Mouse (Mus musculus) forebrain, embryonic 13.5 days (tissue): ENCODE results near the gene Gm17577. TPM values are rescaled to one million over a fixed set of nuclear protein-coding genes. Genes with fewer than 3 reads are reported as not detected.
"Not testable (repeated sequence)": the region's sequence is repeated elsewhere in the genome, so short reads cannot be mapped to it uniquely, and the experiment has no call there.

Experiments
- ATAC-seq: fragments of 200-750 bp; cut with Nextera tagmentation; 2 replicates; pipeline ENCODE4 v1.8.0; 2017
- H3K27ac ChIP-seq: fragments of 300-500 bp; sonication (generic); 2 replicates; pipeline ENCODE4 v1.5.1; 2015; ENCODE audit warnings: inconsistent platforms, mild to moderate bottlenecking, moderate library complexity
- H3K27me3 ChIP-seq: fragments of 300-500 bp; sonication (generic); 2 replicates; pipeline ENCODE4 v1.6.1; 2015; ENCODE audit warnings: mild to moderate bottlenecking, inconsistent platforms
- H3K36me3 ChIP-seq: fragments of 300-500 bp; sonication (generic); 2 replicates; pipeline ENCODE4 v1.6.1; 2015; ENCODE audit warnings: mild to moderate bottlenecking, inconsistent platforms; ENCODE audit not compliant: poor library complexity, severe bottlenecking
- H3K4me1 ChIP-seq: fragments of 300-500 bp; sonication (generic); 2 replicates; pipeline ENCODE4 v1.6.1; 2015; ENCODE audit warnings: inconsistent platforms
- H3K4me2 ChIP-seq: fragments of 300-500 bp; sonication (generic); 2 replicates; pipeline ENCODE4 v1.6.1; 2015; ENCODE audit warnings: inconsistent platforms, mild to moderate bottlenecking, moderate library complexity
- H3K4me3 ChIP-seq: fragments of 300-500 bp; sonication (generic); 2 replicates; pipeline ENCODE4 v1.5.1; 2015; ENCODE audit warnings: mild to moderate bottlenecking, inconsistent platforms
- H3K9ac ChIP-seq: fragments of 300-500 bp; sonication (generic); 2 replicates; pipeline ENCODE4 v1.6.1; 2015; ENCODE audit warnings: mild to moderate bottlenecking, inconsistent platforms
- H3K9me3 ChIP-seq: fragments of 300-500 bp; sonication (generic); replicated peaks from 2 replicates; pipeline ENCODE4 v1.6.1; 2016; ENCODE audit warnings: inconsistent platforms
- WGBS: fragments of 180-500 bp; shearing (Covaris S2); methylation state at CpG from one replicate; pipeline ENCODE4 v1.1.7; 2015; 5-methylcytosine and 5-hydroxymethylcytosine counted together
- polyA plus RNA-seq: library from polyadenylated mRNA; unstranded; fragments of >200 nt; fragmentation: Nextera tagmentation; extraction: Ambion mirVana; gene quantifications from 2 replicates; pipeline ENCODE4 v1.2.1, GENCODE M21; 2015

Gene Gm17577
- polyA plus RNA-seq: not detected in 2 replicates

DNA sequence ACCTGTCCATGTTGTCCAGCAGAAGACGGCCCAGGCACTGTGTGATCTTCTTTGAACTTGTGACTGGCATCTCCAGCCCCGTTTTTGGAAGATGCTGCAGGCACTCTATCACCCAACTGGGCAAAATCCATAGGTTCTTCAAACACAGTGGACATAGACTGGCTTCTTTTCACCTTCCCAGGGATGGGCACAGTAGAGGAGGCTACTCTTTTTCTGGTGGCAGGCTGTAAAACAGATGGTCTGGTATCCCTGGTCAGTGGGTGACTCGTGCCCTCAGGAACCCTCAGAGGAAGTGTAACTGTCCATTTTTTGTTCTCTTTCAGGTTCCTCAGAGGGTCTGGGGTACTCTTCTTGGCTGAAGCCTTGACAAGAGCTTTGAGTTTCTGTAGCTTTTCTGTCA, at the start of gene Gm17577:
Gm17577 (minus strand) TSS at position 101 of the 400 bp plus-strand sequence.
- not testable (repeated sequence) for H3K27ac ChIP-seq, H3K4me3 ChIP-seq, H3K4me1 ChIP-seq, H3K4me2 ChIP-seq, H3K27me3 ChIP-seq, ATAC-seq, H3K9ac ChIP-seq, H3K36me3 ChIP-seq, H3K9me3 ChIP-seq
- WGBS: no CpG with 5 or more reads among the region's 3 CpGs

DNA sequence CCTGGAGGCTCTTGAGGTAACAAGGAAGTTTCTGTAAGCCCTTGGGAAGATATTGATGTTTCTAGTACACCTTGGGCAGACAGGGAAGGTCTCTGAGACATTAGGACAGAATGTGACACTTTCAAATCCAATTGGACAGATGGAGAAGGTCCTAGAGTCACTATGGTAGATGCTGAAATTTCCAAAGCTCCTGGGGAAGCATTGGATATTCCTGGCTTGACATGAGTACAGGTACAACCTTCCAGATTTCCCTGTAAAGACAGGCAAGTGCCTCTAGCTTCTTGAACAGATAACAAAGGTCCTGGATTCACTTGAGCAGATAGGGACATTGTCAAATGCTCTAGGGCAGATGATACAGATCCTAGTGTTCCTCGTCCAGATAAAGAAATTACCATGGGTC, 24.3 kb downstream of the Gm17577 start, which contains the start of gene Srsx:
Srsx (minus strand) TSS at position 101 of the 400 bp plus-strand sequence.
- 20% methylated on average over 1 of the region's 1 CpGs for WGBS
- H3K9ac ChIP-seq, H3K9me3 ChIP-seq, H3K4me2 ChIP-seq, H3K36me3 ChIP-seq, H3K27me3 ChIP-seq, H3K27ac ChIP-seq, H3K4me1 ChIP-seq, H3K4me3 ChIP-seq, ATAC-seq: not testable (repeated sequence)

Other genes starting within 250 kb of the Gm17577 start
- not detected in 2 replicates for gene Gm17521, start 217.2 kb downstream of the Gm17577 start, polyA plus RNA-seq
- 31.9 and 35.5 TPM in 2 replicates for gene Cldn34c1, start 143.4 kb downstream of the Gm17577 start, polyA plus RNA-seq
- gene Srsx, start 24.4 kb downstream of the Gm17577 start, polyA plus RNA-seq: not detected in 2 replicates